Comparison of ENCODE assay signal across 9 mouse cellular contexts in genomic region chr11:77512891-77513810, GRCm38 (mm10). TPM values are rescaled to one million over a fixed set of nuclear protein-coding genes. Genes with fewer than 3 reads are reported as not detected.
DNase-seq lines count a peak whose midpoint lies in the region; ATAC-seq and TF ChIP-seq lines count a peak whose summit lies in the region.
"Had no signal": no experiment of that assay in that cellular context is flagged by ENCODE, and none has a peak within 500 bp of the region (broad histone marks: within the 10 kb centered on the region; RNA-seq: fewer than 3 reads in every experiment).

No protein-coding gene starts in this region.

- peaks cover 44% of the 10 kb centered on the region for H3K4me1 ChIP-seq in embryonic facial prominence, embryonic 12.5 days
- H3K4me1 ChIP-seq in heart, embryonic 11.5 days (ENCODE audit: control insufficient read depth, insufficient read depth, low read length): peaks cover 39% of the 10 kb centered on the region
- peaks cover 20% of the 10 kb centered on the region for H3K4me1 ChIP-seq in lung, adult 2 months (ENCODE audit: control insufficient read depth, insufficient read depth, low read length)
- H3K4me1 ChIP-seq in neural tube, embryonic 14.5 days (ENCODE audit: control insufficient read depth, insufficient read depth, low read length): peaks cover 21% of the 10 kb centered on the region

- H3K9me3 ChIP-seq in embryonic facial prominence, embryonic 12.5 days: no peaks in the 10 kb centered on the region
- H3K9me3 ChIP-seq in heart, embryonic 11.5 days (replicated peaks; ENCODE audit: control insufficient read depth, low read length): no peaks in the 10 kb centered on the region
- no peaks in the 10 kb centered on the region for H3K9me3 ChIP-seq in neural tube, embryonic 14.5 days (ENCODE audit: control insufficient read depth, low read length)

- peak; percentile 78 to 84 for DNase-seq in CD8-positive naive resting alpha-beta T cell, adult 2 months (ENCODE audit: low read depth in 2 of 2, low spot score in 2 of 2)
- DNase-seq in adrenal gland, postnatal 14 days: peak; percentile 94
- peak; percentile 86 for DNase-seq in kidney, adult 9 months
- peak; percentile 82 for DNase-seq in lung, adult 2 months
- DNase-seq in thymus, postnatal 0 days (ENCODE audit: low spot score): peak; percentile 92

- TF ChIP-seq CTCF in lung, adult 2 months (IDR thresholded peaks at IDR 0.05; ENCODE audit: insufficient read depth, low read length): no peak

- H3K9ac ChIP-seq in embryonic facial prominence, embryonic 12.5 days: peak overlapping the region; percentile 77
- peak overlapping the region; percentile 85 for H3K9ac ChIP-seq in heart, embryonic 11.5 days (ENCODE audit: low read depth, low read length)
- H3K9ac ChIP-seq in neural tube, embryonic 14.5 days (replicated peaks; ENCODE audit: low read depth, low read length): peak overlapping the region; percentile 61

- ATAC-seq in embryonic facial prominence, embryonic 12.5 days (ENCODE audit: insufficient number of reproducible peaks, insufficient read depth, low FRiP score, low TSS enrichment): peak; percentile 35; the same call in 1 of the 2 replicates
- ATAC-seq in heart, embryonic 11.5 days (replicated peaks; ENCODE audit: insufficient number of reproducible peaks, low FRiP score, low TSS enrichment): peak; percentile 76
- ATAC-seq in neural tube, embryonic 14.5 days (ENCODE audit: low read depth): peak; percentile 56

- H3K27ac ChIP-seq in embryonic facial prominence, embryonic 12.5 days: peak overlapping the region; percentile 75
- H3K27ac ChIP-seq in heart, embryonic 11.5 days (ENCODE audit: low read depth, low read length): peak overlapping the region; percentile 75
- H3K27ac ChIP-seq in neural tube, embryonic 14.5 days (ENCODE audit: low read depth, low read length): no peak overlapping the region

- peaks cover 24% of the 10 kb centered on the region for H3K27me3 ChIP-seq in embryonic facial prominence, embryonic 12.5 days
- H3K27me3 ChIP-seq in heart, embryonic 11.5 days (ENCODE audit: control insufficient read depth, insufficient read depth, low read length): peaks cover 21% of the 10 kb centered on the region
- H3K27me3 ChIP-seq in neural tube, embryonic 14.5 days (ENCODE audit: control insufficient read depth, insufficient read depth, low read length): peaks cover 12% of the 10 kb centered on the region

- WGBS in embryonic facial prominence, embryonic 12.5 days: 1% methylated on average over 69 of the region's 84 CpGs
- WGBS in heart, embryonic 11.5 days (ENCODE audit: insufficient replicate concordance): under 1% methylated on average over 71 of the region's 84 CpGs
- WGBS in lung, adult 2 months: under 1% methylated on average over 77 of the region's 84 CpGs
- under 1% methylated on average over 62 of the region's 84 CpGs for WGBS in neural tube, embryonic 14.5 days

- no peaks in the 10 kb centered on the region for H3K36me3 ChIP-seq in embryonic facial prominence, embryonic 12.5 days
- 0 out of 2 replicates have a peak, but pooled peaks cover 2% of the 10 kb centered on the region for H3K36me3 ChIP-seq in heart, embryonic 11.5 days (ENCODE audit: control insufficient read depth, insufficient read depth, low read length)
- no peaks in the 10 kb centered on the region for H3K36me3 ChIP-seq in neural tube, embryonic 14.5 days (ENCODE audit: control insufficient read depth, insufficient read depth, low read length)

- TF ChIP-seq POLR2A in lung, adult 2 months (IDR thresholded peaks at IDR 0.05; ENCODE audit: borderline replicate concordance, extremely low read depth, low read depth, low read length): peak; percentile 84; the same call in 1 of the 2 replicates

- peak overlapping the region; percentile 98 for H3K4me2 ChIP-seq in embryonic facial prominence, embryonic 12.5 days (replicated peaks)
- H3K4me2 ChIP-seq in heart, embryonic 11.5 days: peak overlapping the region; percentile 98
- H3K4me2 ChIP-seq in neural tube, embryonic 14.5 days (ENCODE audit: low read depth, low read length): peak overlapping the region; percentile 92

- peak overlapping the region; percentile 74 for H3K4me3 ChIP-seq in embryonic facial prominence, embryonic 12.5 days
- H3K4me3 ChIP-seq in heart, embryonic 11.5 days (ENCODE audit: low read depth, low read length): peak overlapping the region; percentile 73
- H3K4me3 ChIP-seq in lung, adult 2 months (replicated peaks; ENCODE audit: extremely low read depth, low read depth, low read length): peak overlapping the region; percentile 84
- peak overlapping the region; percentile 58 for H3K4me3 ChIP-seq in neural tube, embryonic 14.5 days (ENCODE audit: low read depth, low read length)

RNA-seq across cellular contexts. Expression of gene Abhd15, which starts 1.8 kb away (rescaled TPM):
- 24.3 and 26.9 TPM in 2 replicates for total RNA-seq in adrenal gland, postnatal 14 days (2021)
- polyA plus RNA-seq in embryonic facial prominence, embryonic 12.5 days (2016; fragmentation: Nextera tagmentation; extraction: Ambion mirVana): 2.8 and 2.9 TPM in 2 replicates
- polyA plus RNA-seq in heart, embryonic 11.5 days (2014; fragmentation: Nextera tagmentation; extraction: Ambion mirVana): 0.82 and 1.5 TPM in 2 replicates
- polyA plus RNA-seq in lung, adult 2 months (2012; rRNA removed): 3.8 and 5.9 TPM in 2 replicates
- 1.5 and 1.8 TPM in 2 replicates for polyA plus RNA-seq in neural tube, embryonic 14.5 days (2014; fragmentation: Nextera tagmentation; extraction: Ambion mirVana)
- 16.8 and 22.7 TPM in 2 replicates for polyA plus RNA-seq in thymus, postnatal 0 days (2015; fragmentation: Nextera tagmentation; extraction: Ambion mirVana)

RNA-seq across cellular contexts. Expression of gene Trp53i13, which starts 2.6 kb away (rescaled TPM):
- total RNA-seq in adrenal gland, postnatal 14 days (2021): 9.6 and 12.5 TPM in 2 replicates
- polyA plus RNA-seq in embryonic facial prominence, embryonic 12.5 days (2016; fragmentation: Nextera tagmentation; extraction: Ambion mirVana): 52.8 and 55.2 TPM in 2 replicates
- 23.0 and 24.8 TPM in 2 replicates for polyA plus RNA-seq in heart, embryonic 11.5 days (2014; fragmentation: Nextera tagmentation; extraction: Ambion mirVana)
- 31.8 and 41.5 TPM in 2 replicates for polyA plus RNA-seq in lung, adult 2 months (2012; rRNA removed)
- 10.6 and 12.8 TPM in 2 replicates for polyA plus RNA-seq in neural tube, embryonic 14.5 days (2014; fragmentation: Nextera tagmentation; extraction: Ambion mirVana)
- polyA plus RNA-seq in thymus, postnatal 0 days (2015; fragmentation: Nextera tagmentation; extraction: Ambion mirVana): 39.4 and 45.1 TPM in 2 replicates

RNA-seq across cellular contexts. Expression of gene Gm10392, which starts 5.8 kb away (rescaled TPM):
- total RNA-seq in adrenal gland, postnatal 14 days (2021): not detected in 2 replicates
- not detected in 2 replicates for polyA plus RNA-seq in embryonic facial prominence, embryonic 12.5 days (2016; fragmentation: Nextera tagmentation; extraction: Ambion mirVana)
- 0.13 TPM in 1 of 2 replicates, not detected in the other for polyA plus RNA-seq in heart, embryonic 11.5 days (2014; fragmentation: Nextera tagmentation; extraction: Ambion mirVana)
- 0.08 TPM in 1 of 2 replicates, not detected in the other for polyA plus RNA-seq in lung, adult 2 months (2012; rRNA removed)
- polyA plus RNA-seq in neural tube, embryonic 14.5 days (2014; fragmentation: Nextera tagmentation; extraction: Ambion mirVana): not detected in 2 replicates
- polyA plus RNA-seq in thymus, postnatal 0 days (2015; fragmentation: Nextera tagmentation; extraction: Ambion mirVana): 3.8 and 5.5 TPM in 2 replicates
- total RNA-seq: layer of hippocampus, postnatal 10 days had no signal

RNA-seq across cellular contexts. Expression of gene Git1, which starts 19.8 kb away (rescaled TPM):
- 49.5 and 53.0 TPM in 2 replicates for total RNA-seq in adrenal gland, postnatal 14 days (2021)
- polyA plus RNA-seq in embryonic facial prominence, embryonic 12.5 days (2016; fragmentation: Nextera tagmentation; extraction: Ambion mirVana): 11.1 and 11.5 TPM in 2 replicates
- polyA plus RNA-seq in heart, embryonic 11.5 days (2014; fragmentation: Nextera tagmentation; extraction: Ambion mirVana): 13.3 and 15.1 TPM in 2 replicates
- polyA plus RNA-seq in lung, adult 2 months (2012; rRNA removed): 112 TPM in 2 replicates
- 20.3 and 21.6 TPM in 2 replicates for polyA plus RNA-seq in neural tube, embryonic 14.5 days (2014; fragmentation: Nextera tagmentation; extraction: Ambion mirVana)
- 5.8 and 6.7 TPM in 2 replicates for polyA plus RNA-seq in thymus, postnatal 0 days (2015; fragmentation: Nextera tagmentation; extraction: Ambion mirVana)

RNA-seq across cellular contexts. Expression of gene Ankrd13b, which starts 23.7 kb away (rescaled TPM):
- 8.2 and 10.4 TPM in 2 replicates for total RNA-seq in adrenal gland, postnatal 14 days (2021)
- 15.0 and 15.5 TPM in 2 replicates for polyA plus RNA-seq in embryonic facial prominence, embryonic 12.5 days (2016; fragmentation: Nextera tagmentation; extraction: Ambion mirVana)
- 3.0 and 3.4 TPM in 2 replicates for polyA plus RNA-seq in heart, embryonic 11.5 days (2014; fragmentation: Nextera tagmentation; extraction: Ambion mirVana)
- polyA plus RNA-seq in lung, adult 2 months (2012; rRNA removed): 21.8 and 22.4 TPM in 2 replicates
- 38.2 and 47.7 TPM in 2 replicates for polyA plus RNA-seq in neural tube, embryonic 14.5 days (2014; fragmentation: Nextera tagmentation; extraction: Ambion mirVana)
- polyA plus RNA-seq in thymus, postnatal 0 days (2015; fragmentation: Nextera tagmentation; extraction: Ambion mirVana): 3.1 TPM in 2 replicates
